Mouse (Mus musculus): ENCODE measurements around the gene Pld2. TPM values are rescaled to one million over a fixed set of nuclear protein-coding genes. Genes with fewer than 3 reads are reported as not detected.

The Pld2 gene
- 5.5 and 14.4 TPM in 2 replicates for total RNA-seq (2017)

DNA sequence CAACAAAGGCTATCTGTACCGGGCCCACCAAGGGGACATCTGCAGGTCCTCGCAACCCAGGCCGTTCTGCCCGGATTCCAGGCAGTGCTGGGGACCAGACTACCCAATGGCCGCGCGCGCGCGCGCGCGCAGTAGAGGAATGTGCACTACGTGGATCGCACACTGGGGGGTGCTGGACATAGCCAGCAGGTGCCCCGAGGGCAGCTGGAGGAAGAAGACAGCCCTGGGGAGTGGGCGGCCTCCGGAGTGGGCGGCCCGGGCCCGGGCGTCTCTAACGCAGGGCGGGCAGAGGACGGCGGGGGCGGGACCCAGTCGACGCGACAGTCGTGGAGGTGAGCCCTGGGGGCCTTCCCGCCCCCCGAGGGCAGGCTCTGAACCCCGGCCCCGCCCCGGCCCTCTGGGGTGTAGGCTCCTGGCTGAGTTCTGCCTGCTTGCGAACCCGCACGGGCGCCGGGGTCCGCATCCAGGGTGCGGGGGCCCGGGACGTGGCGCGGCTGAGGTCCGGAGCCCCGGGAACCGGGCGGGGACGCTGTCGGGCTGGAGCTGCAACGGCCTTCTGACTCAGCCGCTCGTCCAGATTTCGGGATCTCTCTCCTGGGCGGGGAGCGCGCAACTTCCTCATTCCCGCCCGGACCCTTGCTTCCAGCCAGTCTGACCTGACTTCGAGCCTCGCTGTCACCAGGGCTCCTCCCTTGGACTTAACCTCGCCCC is at the start of gene Pld2:
Gene Pld2 (plus strand): TSS at position 188 of the 711 bp plus-strand sequence.
- peak; percentile 90 to 91 for ATAC-seq (replicated peaks in 1 of 2; ENCODE audit: insufficient read depth in 1 of 2, low FRiP score in 2 of 2, low TSS enrichment in 1 of 2, low read depth in 1 of 2, poor library complexity in 2 of 2, severe bottlenecking in 2 of 2)

DNA sequence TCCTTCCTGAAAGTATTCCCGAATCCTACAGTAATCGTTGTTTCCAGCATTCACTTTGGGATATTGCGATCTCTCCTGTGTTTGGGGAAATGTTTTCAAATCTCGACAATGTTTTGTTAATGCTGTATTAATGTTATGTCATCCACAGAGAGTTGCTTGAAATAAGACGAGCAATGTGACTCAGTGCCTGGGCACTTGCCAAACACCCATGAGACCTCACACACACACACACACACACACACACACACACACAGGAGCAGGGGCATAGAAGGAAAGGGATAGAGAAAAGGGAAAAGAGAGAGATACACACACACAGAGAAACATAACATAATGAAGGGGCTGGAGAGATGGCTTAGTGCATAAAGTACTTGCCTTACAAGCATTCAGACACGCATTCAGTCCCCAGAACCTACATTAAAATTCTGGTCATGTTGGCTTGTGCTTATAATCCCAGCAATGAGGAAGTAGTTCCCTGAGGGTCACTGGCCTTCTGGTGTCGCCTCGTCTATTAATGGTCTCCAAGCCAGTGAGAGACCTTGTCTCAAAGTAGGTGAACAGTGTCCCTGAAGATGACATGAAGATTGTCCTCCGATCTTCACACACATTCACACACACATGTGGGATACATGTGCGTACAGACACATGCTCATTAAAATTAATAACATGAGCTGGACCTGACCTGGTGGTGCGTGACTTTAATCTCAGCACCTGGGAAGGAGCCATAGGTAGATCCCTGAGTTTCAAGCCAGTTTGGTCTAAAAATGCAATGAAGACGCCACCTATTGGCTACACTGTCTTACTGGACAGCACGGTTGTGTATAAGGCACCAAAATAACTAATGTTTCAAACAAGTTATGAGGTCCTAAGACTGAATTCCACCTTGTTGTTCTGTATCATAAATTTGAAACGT is 40.0 kb upstream of the Pld2 start:
- ATAC-seq (replicated peaks in 1 of 2; ENCODE audit: insufficient read depth in 1 of 2, low FRiP score in 2 of 2, low TSS enrichment in 1 of 2, low read depth in 1 of 2, poor library complexity in 2 of 2, severe bottlenecking in 2 of 2) = peak in 1 of 2 experiments; percentile 32; a peak in 1 of 4 replicates

DNA sequence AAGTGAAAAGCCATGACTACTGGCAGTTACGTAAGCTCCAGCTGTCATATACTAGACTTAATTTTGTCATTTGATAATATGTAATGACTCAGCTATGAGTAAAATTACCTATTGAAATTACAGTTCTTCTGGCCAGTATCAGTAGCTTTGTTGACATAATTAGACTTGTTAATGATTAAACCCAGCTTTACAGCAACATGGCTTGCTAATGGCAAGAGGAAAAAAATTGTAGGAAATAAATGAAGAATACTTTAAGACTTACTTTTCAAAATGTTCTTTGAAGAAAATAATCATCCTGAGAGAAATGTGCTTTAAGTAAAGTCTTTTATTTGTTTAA is 39.4 kb upstream of the Pld2 start:
- ATAC-seq (replicated peaks in 1 of 2; ENCODE audit: insufficient read depth in 1 of 2, low FRiP score in 2 of 2, low TSS enrichment in 1 of 2, low read depth in 1 of 2, poor library complexity in 2 of 2, severe bottlenecking in 2 of 2) = no peak

DNA sequence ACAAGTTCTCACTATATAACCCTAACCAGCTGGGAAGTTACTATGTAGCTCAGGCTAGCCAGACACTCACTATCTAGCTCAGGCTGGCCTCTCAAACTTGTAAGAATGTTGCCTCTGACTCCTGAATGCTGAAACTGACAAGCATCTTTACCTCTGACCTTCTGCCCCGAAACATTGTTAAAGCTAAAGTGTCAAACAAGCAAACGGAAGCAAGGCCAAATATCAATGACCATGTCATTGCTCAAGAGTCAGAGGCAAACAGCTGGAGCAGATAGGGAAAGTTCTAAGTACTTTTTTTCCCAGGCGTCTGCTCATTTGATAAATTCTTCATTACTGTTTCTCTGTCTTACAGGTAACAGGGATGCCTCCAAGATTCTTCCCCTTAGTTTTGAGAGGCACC is 37.8 kb upstream of the Pld2 start:
- ATAC-seq (replicated peaks in 1 of 2; ENCODE audit: insufficient read depth in 1 of 2, low FRiP score in 2 of 2, low TSS enrichment in 1 of 2, low read depth in 1 of 2, poor library complexity in 2 of 2, severe bottlenecking in 2 of 2) = no peak

DNA sequence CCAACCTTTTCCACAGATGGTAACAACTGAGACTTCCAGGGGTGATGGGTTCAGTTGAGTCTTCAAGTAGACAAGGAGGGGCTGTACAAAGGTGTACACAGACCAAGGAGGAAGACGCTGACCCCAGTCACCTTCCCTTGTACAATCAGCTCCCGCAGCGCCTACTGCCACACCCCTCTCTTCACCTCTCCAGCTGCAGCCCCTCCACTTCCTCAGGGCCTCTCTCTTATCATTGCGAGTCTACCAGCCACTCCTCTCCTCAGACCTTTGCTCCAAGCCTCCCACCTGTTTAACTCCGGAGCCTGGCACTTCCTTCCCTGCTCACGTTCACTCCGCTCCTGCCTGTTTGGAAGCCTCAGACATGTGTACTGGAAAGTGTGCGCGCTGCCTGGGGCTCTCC is 34.9 kb upstream of the Pld2 start, which contains the start of gene Tm4sf5:
Gene Tm4sf5 (plus strand): TSS at position 275 of the 400 bp plus-strand sequence.
- no peak for ATAC-seq (replicated peaks in 1 of 2; ENCODE audit: insufficient read depth in 1 of 2, low FRiP score in 2 of 2, low TSS enrichment in 1 of 2, low read depth in 1 of 2, poor library complexity in 2 of 2, severe bottlenecking in 2 of 2)

DNA sequence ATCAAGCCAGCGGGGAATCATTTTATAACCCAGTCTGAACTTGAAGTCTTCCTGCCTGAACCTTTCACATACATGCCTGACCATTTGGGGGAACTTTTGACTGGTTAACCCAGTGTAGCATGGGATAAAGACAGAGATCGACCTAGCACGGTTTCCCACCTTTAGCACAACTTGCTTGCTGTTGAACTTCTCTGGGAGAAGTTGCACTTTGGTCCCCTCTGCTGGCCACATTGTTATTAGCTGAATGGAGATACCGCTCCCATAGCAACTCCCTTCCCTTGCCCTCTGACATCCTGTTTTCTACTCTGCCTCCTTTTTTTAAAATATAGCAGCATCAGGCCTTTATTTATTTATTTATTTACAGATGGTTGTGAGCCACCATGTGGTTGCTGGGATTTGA is 33.5 kb upstream of the Pld2 start:
- peak; percentile 71 to 85; a peak in 3 of 4 replicates for ATAC-seq (replicated peaks in 1 of 2; ENCODE audit: insufficient read depth in 1 of 2, low FRiP score in 2 of 2, low TSS enrichment in 1 of 2, low read depth in 1 of 2, poor library complexity in 2 of 2, severe bottlenecking in 2 of 2)

DNA sequence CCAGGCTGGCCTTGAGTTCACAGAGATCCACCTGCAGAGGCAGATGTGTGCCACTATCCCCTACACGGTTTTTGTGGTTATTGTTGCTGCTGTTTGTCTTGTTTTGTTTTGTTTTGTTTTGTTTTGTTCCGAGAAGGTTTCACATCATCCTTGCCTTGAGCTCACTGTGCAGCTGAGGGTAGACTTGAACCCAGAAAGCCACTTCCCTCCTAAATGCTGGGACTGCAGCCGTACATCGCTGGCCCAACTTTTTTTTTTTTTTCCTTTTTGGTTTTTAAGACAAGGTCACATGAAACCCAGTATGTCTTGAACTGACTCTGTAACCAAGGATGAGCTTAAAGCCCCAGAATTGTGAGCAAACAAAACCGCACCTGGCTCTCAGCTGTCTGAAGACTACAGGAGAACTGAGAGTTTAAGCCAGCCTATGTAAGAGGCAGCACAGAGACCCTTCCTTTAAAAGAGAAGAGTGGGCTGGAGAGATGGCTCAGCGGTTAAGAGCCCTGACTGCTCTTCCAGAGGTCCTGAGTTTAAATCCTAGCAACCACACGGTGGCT is 32.8 kb upstream of the Pld2 start:
- ATAC-seq (replicated peaks in 1 of 2; ENCODE audit: insufficient read depth in 1 of 2, low FRiP score in 2 of 2, low TSS enrichment in 1 of 2, low read depth in 1 of 2, poor library complexity in 2 of 2, severe bottlenecking in 2 of 2) = no peak

DNA sequence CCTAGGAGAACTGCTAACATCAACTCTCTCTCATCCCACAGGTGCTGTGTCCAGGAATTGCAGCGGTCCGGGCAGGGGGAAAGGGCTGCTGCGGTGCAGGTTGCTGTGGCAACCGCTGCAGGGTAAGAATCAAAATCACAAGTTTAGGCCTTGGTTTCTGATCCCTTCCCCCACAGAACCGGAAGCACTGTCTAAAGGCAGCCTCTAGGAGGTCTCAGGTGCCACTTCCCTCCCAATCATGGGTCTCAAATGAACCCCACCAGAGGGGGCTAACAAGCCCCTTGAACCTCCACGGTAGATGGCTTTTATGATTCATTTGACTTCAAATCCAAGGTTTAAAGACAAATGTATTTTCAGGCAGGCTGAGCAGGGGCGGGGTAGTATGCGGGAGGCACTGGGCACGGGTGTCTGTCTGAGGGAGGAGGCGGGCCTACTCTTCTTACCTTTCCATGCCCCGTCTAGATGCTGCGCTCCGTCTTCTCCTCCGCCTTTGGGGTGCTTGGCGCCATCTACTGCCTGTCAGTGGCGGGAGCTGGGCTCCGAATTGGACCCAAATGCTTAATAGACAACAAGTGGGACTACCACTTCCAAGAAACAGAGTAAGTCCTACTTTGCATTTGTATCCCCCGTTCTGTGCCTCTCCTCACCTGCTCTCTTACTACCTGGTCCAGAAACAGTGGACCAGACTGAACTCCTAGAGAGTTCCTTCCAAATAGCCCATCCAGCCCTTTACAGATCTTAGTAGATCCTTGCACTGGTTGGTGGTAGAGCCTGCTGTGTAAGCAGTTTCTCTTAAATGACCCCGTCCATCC is 29.9 kb upstream of the Pld2 start:
- ATAC-seq (replicated peaks in 1 of 2; ENCODE audit: insufficient read depth in 1 of 2, low FRiP score in 2 of 2, low TSS enrichment in 1 of 2, low read depth in 1 of 2, poor library complexity in 2 of 2, severe bottlenecking in 2 of 2) = peak; percentile 61 to 70; a peak in 3 of 4 replicates

DNA sequence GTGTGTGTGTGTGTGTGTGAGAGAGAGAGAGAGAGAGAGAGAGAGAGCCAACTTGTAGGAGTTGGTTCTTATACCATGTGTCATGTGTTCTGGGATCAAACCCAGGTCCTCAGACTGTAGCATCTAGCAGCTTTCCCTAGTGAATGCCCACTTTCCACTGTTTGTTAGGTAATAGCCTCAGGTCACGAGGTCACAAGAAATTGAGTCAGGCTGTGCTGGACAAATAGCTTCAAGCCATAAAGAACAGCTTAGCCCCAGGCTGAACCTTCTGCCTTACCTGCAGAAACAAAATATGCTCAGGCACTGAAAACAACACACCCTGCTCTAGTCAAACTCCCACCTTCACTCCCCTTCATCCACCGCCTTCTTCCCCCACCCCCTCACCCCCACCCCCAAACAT is 28.6 kb upstream of the Pld2 start:
- no peak for ATAC-seq (replicated peaks in 1 of 2; ENCODE audit: insufficient read depth in 1 of 2, low FRiP score in 2 of 2, low TSS enrichment in 1 of 2, low read depth in 1 of 2, poor library complexity in 2 of 2, severe bottlenecking in 2 of 2)

DNA sequence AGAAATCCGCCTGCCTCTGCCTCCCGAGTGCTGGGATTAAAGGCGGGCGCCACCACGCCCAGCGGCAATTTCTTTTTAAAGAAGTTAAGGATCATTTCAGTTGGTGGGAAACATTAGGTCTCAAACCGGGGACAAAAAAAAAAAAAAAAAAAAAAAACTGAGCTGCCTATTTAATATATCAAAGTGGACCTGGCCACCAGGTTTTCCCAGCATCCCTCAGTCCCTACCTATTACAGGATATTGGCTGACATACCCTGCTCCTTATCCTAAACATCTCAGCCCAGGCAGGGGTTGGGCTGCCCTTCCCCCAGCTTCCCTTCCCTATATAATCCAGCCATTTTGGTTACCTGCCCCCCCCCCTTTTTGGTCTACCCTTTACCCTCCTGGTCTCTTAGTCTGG is 28.0 kb upstream of the Pld2 start:
- ATAC-seq (replicated peaks in 1 of 2; ENCODE audit: insufficient read depth in 1 of 2, low FRiP score in 2 of 2, low TSS enrichment in 1 of 2, low read depth in 1 of 2, poor library complexity in 2 of 2, severe bottlenecking in 2 of 2) = no peak

DNA sequence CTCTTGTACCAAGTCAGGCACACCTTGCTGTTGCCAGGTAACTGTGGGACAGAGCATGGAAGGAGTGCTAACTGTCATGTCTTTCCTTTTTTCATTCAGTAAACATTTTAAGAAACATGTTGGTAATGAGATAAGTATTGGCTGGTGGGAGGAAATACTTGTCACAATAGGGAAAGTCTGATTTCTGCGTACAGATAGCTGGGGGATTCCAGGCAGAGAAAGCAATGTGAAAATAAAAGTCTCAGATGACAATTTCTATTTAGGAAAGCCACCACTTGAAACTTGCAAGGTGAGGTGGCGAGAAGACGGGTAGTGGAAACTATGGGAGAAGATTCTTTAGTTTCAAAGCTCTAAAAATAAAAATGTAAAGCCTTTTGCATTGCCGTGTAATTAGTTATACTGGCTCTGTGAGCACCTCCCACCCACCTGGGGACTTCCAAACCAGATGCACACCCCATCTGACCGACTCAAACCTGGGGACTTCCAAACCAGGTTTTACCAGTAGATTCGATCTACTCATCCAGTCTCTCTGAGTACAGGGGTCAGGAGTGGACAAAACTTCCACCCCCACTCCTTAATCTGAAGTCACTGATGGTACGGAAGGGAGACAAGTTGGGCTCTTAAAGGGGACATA is 27.0 kb upstream of the Pld2 start:
- no peak for ATAC-seq (replicated peaks in 1 of 2; ENCODE audit: insufficient read depth in 1 of 2, low FRiP score in 2 of 2, low TSS enrichment in 1 of 2, low read depth in 1 of 2, poor library complexity in 2 of 2, severe bottlenecking in 2 of 2)

DNA sequence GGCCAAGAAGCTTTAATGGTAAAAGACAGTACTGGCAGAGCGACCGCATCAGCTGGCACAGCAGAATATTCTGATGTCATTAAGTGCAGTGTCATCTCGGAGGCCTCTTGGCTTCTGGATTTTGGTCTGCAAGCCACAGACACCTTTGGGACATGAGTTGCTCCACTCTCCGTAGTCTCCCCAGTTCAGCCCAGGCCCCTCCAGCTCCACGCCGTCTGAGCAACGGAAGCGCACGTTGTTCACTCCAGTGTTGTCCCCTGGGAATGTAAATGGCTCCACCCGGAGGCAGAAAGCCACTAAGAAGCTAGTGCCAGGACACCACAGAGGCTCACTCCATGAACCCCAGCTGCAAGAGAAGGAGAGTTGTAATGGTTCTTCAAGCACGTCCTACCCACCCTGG is 26.3 kb upstream of the Pld2 start:
- ATAC-seq (replicated peaks in 1 of 2; ENCODE audit: insufficient read depth in 1 of 2, low FRiP score in 2 of 2, low TSS enrichment in 1 of 2, low read depth in 1 of 2, poor library complexity in 2 of 2, severe bottlenecking in 2 of 2) = no peak

DNA sequence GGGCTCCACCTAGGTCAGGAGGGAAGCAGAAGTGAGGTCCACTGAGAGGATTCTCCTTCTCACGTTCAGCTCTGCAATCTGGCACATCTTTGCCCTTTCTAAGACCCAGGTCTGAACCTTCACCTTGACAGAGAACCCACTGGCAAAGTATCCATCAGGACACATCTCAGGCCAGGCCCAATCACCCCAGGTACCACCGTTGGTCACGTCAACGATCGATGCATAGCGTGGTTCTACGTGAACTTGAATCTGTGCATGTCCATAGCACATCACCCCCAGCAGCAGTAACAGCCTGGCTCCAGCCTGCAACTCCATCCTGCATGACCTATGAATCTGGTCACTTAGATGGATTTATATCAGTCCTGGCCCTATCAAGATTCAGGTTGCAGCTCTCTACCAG is 25.6 kb upstream of the Pld2 start, which contains the start of gene Vmo1:
Gene Vmo1 (minus strand): TSS at position 329 of the 400 bp plus-strand sequence.
- no peak for ATAC-seq (replicated peaks in 1 of 2; ENCODE audit: insufficient read depth in 1 of 2, low FRiP score in 2 of 2, low TSS enrichment in 1 of 2, low read depth in 1 of 2, poor library complexity in 2 of 2, severe bottlenecking in 2 of 2)

DNA sequence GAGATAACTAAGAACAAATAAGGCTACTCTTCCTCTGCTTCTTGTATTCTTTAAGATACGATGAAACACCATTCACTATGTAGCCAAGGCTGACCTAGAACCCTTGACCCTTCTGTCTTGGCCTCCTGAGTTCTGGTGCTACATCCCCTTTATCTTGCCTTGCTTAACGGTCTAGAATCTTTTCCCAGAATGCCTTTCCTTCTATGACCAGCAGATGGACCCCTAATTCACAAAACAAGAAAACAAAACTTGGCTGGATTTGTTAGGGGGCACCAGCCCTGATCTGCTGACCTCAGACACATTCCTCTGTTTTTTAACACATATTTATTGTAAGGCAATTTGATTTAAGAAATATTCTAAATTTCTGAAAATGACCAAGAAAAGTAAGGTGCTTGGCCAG is 23.5 kb upstream of the Pld2 start:
- ATAC-seq (replicated peaks in 1 of 2; ENCODE audit: insufficient read depth in 1 of 2, low FRiP score in 2 of 2, low TSS enrichment in 1 of 2, low read depth in 1 of 2, poor library complexity in 2 of 2, severe bottlenecking in 2 of 2) = peak; percentile 22 to 58; a peak in 1 of 4 replicates

DNA sequence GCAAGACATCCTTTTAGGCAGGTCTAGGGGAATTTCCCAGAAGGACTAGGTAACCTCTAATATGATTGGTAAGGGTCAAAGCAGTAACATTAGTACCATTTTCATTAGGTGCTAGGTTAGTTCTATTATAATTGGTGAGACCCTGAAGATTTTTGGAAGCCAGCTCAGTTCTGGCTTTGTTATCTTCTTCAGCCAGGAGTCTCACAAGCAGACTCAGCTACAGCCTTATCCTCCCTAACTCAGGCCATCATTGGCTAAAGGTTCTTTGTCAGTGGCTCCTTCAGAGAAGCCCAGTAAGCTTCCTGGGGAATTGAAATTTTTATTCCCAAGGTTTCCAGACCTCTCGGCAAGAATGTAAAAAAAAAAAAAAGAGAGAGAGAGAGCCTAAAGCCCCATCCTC is 21.4 kb upstream of the Pld2 start:
- no peak for ATAC-seq (replicated peaks in 1 of 2; ENCODE audit: insufficient read depth in 1 of 2, low FRiP score in 2 of 2, low TSS enrichment in 1 of 2, low read depth in 1 of 2, poor library complexity in 2 of 2, severe bottlenecking in 2 of 2)

DNA sequence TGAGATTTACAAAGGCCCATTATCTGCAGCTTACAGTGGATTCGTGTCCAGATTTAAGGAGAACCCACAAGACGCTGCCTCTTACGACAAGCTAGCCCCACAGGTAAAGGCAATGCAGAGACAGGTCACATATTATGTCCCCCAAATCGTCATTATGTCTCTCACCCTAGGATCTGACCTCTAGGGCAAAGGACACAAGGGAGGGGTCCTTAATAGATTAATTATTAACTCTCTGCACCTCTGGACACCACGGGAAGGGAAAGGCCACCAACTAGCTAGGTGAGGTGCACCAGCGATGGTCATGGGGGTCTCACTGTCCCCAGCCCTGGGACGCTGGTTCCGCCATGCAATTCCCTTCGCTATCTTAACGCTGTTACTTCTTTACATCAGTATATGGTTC is 20.9 kb upstream of the Pld2 start, which contains the start of gene Gltpd2:
Gene Gltpd2 (plus strand): TSS at position 274 of the 400 bp plus-strand sequence.
- ATAC-seq (replicated peaks in 1 of 2; ENCODE audit: insufficient read depth in 1 of 2, low FRiP score in 2 of 2, low TSS enrichment in 1 of 2, low read depth in 1 of 2, poor library complexity in 2 of 2, severe bottlenecking in 2 of 2) = no peak

Measured in hematopoietic stem cell, adult 5-6 weeks (primary cell).